Mouse (Mus musculus) spleen, embryonic (tissue): ENCODE results near the gene Olig1.
"Not testable (repeated sequence)": the region's sequence is repeated elsewhere in the genome, so short reads cannot be mapped to it uniquely, and the experiment has no call there.

ENCODE experiments used
- CTCF ChIA-PET: fragments of 350-600 bp; sonication (Branson Sonifier 250); formaldehyde crosslinking; loops from one replicate; lab custom pipeline; 2022; lab: Charles Lee

Gene Olig1

DNA sequence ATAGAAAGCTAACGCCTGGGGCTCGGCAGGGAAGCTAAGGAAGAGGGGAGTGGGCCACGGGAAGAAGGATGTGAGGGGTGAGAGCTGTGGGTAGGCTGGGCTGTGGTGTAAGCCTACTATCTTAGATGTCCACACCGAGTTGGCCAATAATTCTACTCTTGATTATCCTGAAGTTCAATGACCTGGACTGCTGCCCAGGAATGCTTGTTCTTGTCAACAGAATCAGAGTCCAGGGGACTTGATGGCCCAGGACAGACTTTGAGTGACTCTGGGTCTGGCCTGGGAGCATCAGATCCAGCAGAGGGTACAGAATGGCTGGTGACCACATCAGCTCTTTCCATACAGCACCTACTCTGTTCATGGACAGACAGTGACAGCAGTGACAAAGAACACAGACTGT is 30.5 kb upstream of the Olig1 start:
- CTCF ChIA-PET = no interaction called here

DNA sequence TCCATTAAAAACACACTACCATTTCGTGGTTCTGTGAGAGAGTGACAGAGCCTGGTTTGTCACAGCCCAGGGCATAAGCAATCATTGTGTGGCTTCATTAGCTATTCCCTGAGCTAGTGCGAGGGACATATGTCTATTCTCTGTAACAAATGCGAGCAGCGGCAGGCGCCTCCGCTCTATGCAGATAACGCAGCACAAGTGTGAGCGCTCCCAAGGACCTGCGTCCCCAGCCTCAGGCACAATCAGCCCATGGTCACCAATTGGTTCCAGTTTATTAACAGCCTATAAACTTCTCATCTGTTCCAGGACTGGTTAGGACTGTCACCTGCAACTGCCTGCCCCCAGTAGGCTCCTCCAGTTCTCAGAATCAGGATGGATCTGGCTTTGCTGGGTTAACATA is 23.3 kb upstream of the Olig1 start:
- CTCF ChIA-PET = no interaction called here

DNA sequence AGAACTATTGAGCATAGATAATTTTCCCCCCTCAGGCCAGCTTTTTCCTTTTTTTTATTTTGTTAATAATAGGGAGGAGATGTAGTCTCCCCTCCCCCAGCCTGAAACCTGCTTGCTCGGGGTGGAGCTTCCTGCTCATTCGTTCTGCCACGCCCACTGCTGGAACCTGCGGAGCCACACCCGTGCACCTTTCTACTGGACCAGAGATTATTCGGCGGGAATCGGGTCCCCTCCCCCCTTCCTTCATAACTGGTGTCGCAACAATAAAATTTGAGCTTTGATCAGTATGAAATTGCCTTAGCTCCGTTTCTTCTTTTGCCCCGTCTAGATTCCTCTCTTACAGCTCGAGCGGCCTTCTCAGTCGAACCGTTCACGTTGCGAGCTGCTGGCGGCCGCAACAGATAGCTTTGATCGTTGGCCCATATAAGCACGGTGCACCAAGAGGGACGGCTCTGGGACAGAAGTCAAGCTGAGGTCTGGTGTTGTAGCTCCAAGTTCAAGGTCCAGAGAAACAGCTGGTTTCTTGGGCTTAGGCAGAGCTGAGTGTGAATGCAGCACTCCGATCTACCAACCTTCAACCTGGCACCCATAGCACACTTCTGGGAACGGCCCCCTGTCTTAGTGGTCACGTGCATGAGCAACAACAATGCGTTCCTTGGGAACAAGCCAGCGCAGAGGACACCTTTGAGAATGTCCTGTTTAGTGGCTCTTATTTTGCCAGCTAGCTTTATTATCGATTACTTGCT is 14.0 kb upstream of the Olig1 start:
- CTCF ChIA-PET = not testable (repeated sequence)

DNA sequence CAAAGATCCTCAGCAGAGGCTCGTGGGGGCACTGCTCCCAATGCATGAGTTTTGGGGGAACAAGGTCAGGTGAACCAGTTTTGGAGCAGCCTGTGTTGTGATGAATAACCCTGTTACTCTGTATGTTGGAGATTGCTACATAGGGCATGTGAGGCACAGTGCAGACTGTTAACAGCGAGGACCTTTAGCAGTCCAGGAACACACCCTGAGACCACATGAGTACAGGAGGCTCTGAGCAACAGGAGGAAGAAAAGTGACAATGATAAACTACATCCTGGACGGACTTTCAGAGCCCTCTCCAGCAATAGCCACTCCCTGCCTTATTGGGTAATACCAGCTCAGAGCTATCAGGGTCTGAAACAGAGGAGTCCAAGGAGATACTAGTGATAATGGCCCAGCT is 10.6 kb upstream of the Olig1 start:
- CTCF ChIA-PET = no interaction called here

DNA sequence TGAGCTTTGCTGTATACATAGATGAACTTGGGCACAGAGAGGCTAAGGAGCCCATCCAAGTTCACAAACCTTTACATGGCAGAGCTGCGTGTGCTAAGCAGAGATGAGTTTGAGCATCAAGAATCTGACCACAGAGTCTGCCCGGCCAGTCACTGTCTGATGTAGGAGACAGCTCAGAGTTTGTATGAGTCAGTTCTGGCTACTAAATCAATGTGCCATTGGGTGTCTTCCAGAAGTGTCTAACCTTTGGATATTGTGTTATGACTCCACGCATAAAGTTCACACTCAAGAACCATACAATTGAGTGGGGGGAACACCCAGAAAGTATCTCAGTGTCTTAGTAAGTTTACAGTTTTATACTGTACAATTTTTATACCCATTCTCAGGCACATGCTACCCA is 8.7 kb upstream of the Olig1 start:
- CTCF ChIA-PET = no interaction called here

DNA sequence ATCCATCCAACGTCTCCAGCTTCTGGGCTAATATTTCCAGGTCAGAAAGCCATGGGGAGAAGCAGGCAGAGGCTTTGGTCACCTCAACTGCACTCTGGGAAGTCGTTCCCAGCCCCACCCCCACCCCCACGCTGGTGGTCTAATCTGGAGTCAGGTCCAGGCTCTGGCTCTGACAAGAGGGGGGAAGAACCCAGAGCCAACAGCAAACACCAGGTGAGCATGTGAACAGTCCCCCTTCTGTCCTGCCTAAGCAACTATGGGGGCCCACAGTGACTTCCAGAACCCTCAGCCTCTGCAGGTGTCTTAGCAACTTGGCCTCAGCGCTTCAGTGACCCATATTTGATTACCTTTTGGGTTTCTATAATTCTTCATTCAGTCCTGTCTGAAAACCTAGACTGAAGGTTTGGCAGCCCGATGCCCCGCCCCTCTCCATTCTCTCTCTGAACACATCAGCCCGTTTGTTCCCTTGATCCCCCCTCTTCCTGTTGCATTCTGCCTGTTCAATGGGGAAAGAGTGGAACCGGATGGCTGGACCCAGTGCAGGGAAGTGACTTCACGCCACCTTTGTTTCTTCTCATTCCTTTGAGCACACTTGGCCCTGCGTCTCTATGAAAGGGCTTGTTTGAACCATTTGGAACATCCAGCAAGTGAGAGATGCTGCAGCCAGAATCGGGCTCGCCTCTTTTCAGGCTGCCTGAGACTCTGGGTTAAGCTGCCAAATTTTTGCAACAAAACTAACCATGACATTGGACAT is 6.9 kb upstream of the Olig1 start:
- CTCF ChIA-PET = no interaction called here

DNA sequence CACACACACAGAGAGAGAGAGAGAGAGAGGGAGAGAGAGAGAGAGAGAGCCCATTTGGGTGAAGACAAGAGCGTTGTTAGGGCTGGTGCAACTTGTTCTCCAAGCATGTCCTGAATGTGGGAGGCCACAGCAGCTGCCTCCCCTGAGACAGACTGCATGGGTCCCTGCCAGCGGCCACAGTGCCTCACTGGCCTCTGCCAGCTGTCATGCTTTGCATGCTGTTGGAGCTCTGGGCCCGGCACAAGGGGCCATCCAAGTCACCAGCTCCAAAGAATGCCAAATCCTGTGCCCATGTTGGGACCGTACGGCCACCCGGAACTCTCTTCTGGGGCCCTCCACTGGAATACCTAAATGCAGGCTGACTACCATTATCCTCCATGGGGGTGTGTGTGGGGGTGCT is 3.6 kb upstream of the Olig1 start:
- CTCF ChIA-PET = no interaction called here

DNA sequence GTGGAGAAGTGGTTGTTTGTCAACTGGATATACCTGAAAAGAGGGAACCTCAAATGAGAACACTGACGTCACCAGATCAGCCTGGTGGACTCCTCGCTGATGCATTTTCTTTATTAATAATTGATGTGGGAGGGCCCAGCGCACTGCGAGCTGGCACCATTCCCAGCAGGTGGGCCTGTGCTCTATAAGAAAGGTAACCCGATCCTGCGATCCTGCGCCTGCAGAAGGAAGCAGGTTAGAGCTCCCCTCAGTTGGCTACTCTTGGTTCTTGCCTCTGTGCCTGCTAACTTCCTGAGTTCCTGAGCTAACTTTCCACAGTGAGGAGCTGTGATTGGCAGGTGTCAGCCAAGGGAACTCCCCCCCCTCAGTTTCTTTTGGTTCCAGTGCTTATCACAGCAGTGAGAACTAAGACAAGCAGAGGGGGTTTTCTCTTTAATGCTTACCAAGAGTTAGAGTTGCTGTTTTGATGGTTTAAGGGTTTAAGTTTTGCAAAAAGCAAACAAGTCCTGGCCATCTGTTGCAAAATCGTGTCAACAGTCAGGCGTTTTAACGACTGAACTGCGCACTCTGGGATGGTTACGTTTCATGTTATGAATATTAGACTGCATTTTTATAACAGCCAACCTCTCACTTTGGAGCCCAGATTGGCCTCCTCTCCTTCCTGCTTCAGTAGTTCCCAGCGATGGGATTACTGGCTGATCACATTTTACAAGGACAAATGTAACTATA is 684 bp upstream of the Olig1 start:
- CTCF ChIA-PET = no interaction called here

DNA sequence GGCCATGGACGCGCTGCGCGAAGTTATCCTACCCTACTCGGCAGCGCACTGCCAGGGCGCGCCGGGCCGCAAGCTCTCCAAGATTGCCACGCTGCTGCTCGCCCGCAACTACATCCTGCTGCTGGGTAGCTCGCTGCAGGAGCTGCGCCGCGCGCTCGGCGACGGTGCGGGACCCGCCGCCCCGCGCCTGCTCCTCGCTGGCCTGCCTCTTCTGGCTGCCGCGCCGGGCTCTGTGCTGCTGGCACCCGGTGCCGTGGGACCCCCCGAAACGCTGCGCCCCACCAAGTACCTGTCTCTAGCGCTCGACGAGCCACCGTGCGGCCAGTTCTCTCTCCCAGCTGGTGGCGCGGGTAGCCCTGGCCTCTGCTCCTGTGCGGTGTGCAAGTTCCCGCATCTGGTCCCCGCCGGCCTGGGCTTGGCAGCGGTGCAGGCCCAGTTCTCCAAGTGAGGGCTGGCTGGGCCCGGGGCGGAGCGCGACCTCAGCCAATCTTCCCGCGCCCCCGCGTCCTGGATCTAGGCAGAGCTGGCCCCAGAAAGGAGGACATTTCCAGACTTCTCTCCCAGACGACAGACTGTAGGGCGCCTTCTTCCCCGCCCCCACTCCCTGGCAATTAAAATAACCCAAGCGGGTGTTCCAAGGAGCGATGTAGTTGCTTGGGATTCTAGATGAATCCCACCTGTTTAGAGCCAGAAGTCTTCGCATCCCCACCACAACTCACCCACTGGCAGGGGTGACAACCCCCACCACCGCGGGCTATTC is 820 bp downstream of the Olig1 start:
- CTCF ChIA-PET = no interaction called here

DNA sequence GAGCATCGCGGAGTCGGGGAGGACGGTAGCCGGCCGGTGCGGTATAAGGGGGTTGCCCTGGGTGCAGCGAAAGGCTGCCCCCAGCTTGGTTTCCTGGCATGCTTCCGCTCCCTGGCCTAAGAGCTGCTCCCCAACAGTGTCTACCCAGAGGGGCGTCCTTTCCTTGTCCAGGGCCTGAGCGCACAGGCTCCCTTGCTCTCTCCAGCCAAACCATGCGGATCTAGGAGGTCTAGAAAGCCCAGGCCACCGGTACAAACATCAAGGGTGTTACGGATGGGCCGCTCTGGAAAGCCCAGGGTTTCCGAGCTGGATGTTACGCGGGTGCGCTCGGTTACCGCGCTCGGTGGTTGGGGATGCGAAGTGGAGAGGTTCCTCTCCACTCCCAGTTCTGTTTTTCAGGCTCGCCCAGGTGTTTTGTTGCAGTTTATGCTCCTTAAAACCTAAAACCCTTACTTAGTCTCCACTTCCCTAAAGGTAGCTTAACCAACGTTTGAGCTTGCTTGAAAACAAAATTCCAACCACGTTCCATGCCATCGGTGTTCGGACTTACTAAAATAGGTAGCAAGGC is 1.5 kb downstream of the Olig1 start:
- CTCF ChIA-PET = no interaction called here

DNA sequence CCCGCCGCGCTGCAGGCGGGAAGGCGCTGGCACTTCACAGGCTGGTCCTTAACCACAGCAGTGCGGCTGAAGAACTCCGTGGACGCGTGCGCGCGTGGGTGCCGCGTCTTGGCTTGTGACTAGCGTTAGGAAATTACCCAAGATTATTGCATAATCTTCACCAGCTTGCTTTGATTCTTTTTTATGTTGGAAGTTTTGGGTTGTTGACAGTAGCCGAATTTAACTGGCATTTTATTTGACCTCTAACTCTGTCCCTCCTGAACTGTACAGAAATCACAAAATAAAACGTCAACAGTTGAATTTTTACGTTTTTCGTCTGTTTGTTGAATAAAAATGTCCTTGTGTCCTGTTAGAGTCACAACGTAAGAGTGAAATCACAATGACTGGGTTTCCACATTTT is 2.1 kb downstream of the Olig1 start:
- CTCF ChIA-PET = no interaction called here

DNA sequence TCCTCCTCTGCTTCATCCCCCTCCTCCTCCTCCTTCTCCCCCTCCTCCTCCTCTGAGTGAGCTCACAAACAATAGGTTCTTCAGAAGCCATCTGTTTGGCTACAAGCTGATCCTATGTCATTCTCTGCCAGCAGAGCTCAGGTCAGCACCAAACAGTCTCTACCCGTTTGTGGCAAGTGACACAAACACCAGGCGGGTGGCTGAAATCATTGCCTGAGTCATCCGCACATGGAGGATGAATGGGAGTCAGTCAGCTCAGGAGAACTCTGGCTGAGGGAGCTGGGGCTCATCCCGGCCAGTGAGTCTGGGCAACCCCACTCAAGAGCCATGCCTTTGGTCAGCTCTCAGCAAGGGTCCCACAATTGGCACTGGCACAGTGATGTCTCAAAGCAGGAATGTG is 10.9 kb downstream of the Olig1 start:
- CTCF ChIA-PET = interaction anchor here (0.7 kb wide), 1 partner anchor 48 kb away, joined by 14 read pairs; no protein-coding TSS in a partner anchor

DNA sequence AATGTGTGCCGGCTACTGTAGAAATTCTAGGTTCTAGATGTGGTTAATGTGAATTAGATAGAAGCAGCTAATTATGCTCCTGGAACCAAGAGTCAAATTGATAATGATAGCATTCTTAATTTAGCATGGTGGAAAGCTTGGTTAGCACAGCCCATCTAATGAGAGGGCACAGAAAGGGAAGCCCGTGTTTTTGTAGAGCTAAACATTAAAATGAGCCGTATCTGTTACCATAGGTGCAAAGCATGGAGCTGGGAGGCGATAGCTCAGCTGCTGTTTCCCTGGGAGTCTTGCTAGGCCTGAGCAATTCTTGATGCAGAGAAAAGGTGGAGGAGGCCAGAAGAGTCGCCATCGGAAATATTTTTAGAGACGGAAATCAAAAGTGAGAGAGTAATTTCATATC is 22.5 kb downstream of the Olig1 start:
- CTCF ChIA-PET = no interaction called here

DNA sequence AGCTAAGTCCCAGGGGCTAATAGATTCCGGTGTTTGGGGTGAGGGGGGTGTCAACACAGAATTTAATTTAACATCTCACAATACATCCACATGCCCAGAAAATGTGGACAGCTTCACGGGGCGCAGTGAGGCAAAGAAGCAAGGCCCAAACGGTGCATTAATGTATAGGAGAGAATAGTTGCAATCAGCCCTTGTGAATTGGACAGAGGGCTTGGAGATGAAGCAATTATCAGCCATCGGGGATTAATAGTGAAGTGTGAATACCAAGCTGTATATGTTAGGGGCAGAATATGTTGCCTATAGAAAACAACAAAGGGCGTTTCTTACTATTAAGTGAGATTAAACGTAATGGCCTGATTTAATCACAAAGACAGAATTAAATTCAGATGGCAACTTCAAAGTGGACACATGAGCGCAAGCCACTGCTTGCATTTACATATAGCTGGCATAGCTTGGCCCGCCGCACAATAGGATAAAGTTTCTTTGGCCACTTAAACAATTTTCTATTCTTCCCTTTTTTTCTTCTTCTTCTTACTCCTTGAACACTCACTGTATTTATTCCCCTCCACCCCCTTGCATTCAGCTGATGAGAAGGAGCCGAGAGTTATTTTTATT is 23.3 kb downstream of the Olig1 start:
- CTCF ChIA-PET = no interaction called here

DNA sequence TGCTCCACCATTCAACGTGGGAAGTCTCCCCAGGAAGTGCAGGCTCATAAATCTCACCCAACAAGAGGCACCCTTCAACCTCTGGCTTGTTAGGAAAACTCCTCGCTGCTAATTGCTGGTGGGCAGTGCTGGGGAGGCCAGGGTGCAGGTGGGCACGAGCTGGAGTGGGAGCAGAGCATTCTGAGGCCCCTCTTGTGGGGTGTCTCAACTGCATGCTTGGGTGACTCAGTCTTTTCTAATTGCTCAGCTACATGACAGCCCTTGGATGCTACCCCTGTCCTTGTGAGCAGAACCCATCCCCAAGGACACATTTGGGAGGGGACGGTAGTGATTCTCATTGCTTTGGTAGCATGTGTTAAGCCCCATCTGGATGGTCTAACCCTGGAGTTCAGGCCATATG is 28.2 kb downstream of the Olig1 start:
- CTCF ChIA-PET = no interaction called here

DNA sequence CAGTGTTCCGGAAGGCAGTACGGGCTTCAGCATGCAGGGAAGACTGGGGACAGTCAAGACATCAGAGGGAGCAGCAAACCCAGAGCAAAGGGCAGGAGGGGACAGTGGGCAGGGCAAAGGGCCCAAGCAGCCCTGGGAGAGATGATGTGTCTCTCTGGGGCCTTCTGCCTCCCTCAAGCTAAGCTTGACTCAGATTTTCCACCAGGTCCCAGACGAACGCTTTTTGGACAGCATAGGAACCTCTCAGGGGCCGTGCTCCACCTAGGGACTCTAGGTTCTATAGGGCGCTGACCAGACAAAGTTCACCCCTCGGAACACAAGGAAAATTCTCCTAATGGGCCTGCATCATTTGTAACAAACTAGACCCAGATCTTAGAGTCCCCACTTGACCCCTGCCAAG is 29.8 kb downstream of the Olig1 start:
- CTCF ChIA-PET = no interaction called here

DNA sequence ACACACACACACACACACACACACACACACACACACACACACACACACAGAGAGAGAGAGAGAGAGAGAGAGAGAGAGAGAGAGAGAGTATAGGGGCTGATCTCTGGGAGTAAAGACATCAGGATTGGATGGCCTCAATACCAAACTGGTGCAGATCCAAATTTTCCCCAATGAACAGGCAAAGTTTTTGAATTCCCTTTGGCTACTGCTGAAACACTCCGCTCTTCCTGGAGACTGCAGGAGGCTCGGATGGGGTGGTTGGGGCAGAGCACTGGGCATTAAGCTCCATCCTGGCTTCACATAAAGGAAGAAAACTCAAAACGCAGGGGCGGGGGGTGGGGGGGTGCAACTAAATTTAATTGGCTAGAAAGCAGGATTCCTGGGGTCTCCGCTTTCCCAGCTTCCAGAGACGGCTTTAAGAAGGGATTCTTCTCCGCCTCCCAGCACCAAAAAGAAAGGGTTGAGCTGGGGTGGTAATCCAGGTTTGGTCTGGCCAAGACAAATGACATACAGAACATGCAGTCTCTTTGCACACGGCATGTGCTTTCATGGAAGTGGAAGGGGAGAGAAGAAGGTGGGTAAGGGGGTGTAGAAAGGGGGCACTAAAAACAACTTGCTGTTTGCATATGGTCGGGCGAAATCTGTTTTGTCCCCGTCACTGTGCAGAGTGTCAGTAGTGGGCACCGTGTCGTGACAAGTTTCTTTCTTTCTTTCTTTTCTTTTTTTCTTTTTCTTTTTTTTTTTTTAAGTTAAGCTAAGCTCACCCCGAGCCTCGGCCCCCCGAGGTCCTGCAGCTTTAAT is 31.3 kb downstream of the Olig1 start:
- CTCF ChIA-PET = no interaction called here

DNA sequence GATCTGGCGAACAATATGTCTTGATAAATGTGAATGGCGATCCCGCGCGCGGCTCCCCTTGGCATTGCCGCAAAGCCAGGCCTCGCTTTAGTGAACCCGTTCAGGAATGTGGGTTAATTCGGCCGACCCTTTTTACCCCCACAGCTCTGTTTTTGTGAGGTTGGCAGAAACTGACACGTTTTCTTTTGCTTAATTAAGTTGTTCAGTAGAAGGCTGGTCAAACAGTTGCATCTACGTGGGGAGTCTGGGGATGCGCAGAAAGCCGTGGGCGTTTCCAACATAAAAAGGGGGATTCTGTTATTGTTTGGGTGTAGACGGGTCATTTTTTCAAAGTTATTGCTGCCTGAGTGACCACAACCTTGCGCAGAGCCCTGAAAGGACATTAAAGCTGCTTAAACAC is 31.9 kb downstream of the Olig1 start:
- CTCF ChIA-PET = no interaction called here

DNA sequence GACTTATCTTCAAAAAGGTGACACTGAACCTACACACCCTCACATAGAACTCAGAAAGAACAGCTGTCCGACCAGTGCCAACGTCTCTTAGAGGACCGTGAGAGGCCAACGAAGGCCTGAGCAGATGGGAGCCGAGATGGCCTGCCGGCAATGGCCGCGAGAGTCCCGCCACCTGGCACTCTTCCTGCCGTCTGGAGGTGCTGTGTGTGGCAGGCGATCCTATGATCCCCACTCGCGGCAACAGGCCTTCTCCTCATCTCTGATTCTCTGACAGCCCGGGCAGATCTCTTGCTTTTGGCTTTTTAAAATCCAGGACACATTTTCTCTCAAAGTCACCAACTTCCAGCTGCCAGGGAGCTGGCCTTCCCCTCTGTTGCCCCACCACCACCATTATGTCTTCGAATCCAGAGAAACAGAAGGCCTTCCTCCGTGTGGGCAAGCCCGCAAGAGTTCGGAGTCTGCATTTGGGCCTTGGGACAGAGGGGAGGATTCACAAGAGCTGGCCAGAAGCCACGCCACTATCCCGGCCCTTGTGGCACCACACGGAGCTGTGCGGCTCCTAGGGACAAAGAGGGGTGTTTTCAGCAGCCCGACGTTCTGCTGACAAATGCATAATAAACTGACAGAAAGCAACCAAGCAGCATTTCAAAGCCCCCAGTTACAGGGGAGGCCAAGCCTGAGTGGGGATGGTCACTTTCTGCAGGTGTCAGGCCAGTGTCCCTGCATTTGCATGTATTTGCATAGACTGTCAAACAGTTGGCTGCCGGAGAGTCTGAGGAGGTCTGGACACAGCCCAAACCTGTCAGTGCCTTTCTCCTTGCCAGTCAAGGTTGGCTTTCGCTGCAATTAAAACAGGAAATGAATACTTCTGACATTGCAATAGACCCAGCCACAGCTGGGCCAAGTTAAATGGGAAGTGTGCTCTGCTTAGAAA is 34.5 kb downstream of the Olig1 start:
- CTCF ChIA-PET = no interaction called here
